Mouse (Mus musculus): ENCODE measurements around the gene Brinp2.

DNA sequence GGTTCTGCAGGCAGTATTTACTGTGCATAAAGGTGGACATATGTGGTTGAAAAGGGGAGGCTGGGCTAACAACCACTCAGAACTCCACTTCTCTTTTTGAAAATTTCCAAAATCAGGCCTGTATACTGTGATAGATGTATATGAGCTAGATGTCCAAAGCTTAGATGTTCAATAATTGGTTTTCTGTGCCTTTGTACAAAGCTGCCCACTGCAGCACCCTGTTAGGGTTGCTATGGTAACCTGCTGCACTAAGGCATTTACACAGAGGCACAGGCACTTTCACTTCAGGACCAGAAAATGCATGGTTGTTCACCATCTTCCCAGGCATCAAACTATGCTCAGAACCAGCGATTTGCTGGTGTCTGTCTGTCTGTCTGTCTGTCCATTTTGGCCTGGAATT is 8.3 kb upstream of the Brinp2 start:
- no peak for TF ChIP-seq CHD2 (IDR thresholded peaks at IDR 0.05; ENCODE audit: low read depth, low read length)
- TF ChIP-seq MAFK (IDR thresholded peaks at IDR 0.05; ENCODE audit: insufficient read depth, low read depth, low read length) = no peak
- TF ChIP-seq HCFC1 (IDR thresholded peaks at IDR 0.05; ENCODE audit: borderline replicate concordance, insufficient read depth, low read length) = no peak

Data from ES-E14 (cell line).